Mouse (Mus musculus) mature B cell (primary cell): ENCODE measurements around the gene Tm6sf2.

Experiments
- in situ Hi-C: fragments of 300-500 bp; cut with MboI; formaldehyde crosslinking; loops from 2 replicates; pipeline ENCODE4 v1.14.3; 2019

Tm6sf2 gene

DNA sequence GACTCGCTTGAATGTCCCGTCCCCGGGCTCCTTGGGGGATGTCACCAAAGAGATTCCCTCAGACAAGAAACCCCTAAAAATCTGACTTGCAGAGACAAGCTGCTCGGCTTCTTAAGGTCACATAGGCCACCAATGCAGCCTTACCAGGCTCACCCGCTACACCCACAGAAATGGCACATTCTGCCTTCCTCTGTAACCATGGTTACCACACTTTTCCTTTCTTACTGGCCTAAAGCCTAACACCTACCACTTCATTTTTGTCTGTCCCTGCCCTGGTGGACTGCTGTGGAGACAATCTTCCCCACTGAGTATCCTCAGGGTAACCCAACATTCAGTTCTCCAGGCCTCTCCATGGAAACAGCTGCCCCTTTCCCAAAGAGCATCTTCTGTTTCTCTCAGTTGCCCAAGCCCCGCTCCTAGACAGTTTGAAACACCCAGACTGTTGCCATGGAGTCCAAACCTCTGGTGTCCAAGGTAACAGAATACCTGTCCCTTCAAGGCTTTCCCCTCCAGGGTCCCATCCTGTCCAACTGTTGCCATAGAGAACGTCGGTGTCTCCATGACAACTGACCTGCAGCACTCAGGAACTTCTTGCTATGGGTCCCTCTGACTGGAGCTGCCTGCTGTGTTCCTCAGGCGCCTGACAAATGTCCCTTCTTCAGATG is 16.7 kb downstream of the Tm6sf2 start:
- in situ Hi-C loops, result no loop called here

DNA sequence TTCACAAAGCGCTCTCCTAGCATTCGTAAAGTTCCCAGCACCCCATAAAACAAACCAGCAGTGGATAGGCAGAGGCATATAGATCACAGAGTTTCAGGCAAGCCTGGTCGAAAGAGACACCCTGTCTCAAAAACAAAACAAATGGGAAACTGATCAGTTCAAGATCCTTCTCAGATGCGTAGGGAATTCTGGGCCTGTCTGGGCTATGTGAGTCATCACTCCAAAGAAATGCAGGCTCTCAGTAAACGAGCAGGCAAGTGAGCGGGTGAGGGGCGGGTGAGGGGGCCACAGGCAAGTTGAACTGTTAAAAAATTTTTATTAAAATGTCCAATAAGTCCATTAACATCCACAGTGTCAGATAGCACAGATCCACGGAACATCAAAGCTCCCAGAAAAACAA is 20.1 kb downstream of the Tm6sf2 start:
- in situ Hi-C loops, result no loop called here

DNA sequence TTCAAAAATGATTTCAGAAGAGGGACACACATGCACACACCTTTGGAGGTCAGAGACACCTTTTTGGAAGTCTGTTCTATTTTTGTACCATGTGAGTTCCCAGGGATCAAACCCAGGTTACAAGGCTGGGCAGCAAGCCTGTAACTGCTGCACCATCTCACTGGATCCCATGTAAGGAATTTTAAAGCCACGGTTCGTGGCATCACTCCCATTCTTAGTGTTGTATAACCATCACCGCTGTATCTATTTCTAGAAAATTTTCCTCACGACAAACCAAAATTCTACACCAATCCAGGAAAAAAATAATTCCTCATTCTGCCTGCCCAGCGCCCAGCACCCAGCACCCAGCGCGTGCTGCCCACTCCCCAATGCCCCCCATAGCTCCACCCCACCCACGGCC is 26.6 kb downstream of the Tm6sf2 start:
- in situ Hi-C loops, result no loop called here

DNA sequence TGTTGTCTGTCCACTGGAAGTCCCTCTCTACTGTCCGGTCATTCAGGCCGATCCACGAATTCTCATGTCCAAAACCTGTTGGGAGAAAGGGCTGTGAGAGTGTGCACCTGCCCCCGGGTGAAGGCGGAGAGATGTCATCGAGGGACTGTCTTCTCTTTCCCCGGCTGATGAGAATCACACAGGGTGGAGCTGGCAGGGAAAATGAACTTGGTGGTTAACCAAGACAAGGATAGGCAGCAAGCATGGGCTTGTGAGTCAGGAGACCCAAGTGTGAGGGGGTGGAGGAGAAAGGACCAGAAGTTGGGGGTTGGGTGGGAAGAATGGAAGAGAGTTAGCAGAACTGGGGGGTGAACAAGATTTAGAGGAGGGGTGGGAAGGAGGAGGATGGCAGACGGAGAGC is 27.5 kb downstream of the Tm6sf2 start:
- in situ Hi-C loops, result no loop called here

DNA sequence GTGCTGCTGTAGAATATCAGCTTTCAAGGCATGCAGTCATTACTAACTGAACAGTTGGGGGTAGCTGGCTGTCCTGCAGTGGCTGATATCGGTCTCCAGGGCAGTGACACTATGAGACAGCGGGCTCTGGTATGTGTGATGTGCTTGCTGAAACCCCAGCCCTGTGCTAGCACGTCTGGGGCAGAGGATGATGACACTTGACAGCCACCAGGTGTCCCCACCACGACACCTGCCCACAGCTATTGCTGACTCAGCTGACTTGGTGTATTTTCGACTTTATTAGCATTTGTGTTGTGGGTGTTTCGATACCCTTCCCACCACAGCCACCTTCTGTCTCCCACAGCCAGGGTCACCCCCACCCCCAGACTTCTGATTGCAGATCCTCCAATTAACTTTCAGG is 31.8 kb downstream of the Tm6sf2 start:
- in situ Hi-C loops, result no loop called here

DNA sequence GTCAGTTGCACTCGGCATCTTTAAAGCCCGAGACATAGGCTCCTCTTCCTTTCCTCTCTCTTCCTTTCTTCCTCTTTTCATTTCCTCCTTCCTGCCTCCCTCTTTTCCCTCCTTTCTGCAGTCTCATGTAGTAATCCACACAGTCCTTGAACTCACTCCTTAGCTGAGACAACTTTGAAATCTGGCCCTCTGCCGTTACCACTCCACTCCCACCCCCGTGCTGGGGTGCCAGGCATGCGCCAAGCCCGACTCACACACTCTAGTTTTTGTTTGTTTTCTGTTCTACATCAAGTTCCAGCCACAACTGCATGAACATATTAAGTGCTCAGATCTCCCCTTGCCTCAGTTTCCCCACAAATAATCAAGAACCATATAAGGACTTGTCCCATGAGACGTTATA is 32.2 kb downstream of the Tm6sf2 start:
- in situ Hi-C loops, result no loop called here

DNA sequence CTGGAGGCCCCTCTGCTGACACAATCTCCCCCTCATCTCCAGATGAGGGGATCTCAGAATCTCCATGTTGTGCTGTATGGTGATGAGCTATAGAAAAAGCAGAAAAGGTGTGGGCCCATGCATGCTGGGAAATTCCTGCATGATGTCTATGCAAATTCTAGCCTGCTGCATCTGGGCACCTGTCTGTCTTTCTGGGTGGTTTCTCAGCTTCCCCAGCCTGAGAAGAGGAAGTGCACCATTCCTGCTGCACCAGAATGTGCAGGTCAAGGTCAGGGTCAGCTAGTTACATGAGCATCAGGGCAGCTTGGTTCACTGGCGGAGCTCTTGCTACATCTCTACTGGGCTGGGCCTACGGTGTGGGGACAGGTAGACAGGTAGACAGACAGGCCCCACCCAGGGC is 37.7 kb downstream of the Tm6sf2 start:
- in situ Hi-C loops, result no loop called here

DNA sequence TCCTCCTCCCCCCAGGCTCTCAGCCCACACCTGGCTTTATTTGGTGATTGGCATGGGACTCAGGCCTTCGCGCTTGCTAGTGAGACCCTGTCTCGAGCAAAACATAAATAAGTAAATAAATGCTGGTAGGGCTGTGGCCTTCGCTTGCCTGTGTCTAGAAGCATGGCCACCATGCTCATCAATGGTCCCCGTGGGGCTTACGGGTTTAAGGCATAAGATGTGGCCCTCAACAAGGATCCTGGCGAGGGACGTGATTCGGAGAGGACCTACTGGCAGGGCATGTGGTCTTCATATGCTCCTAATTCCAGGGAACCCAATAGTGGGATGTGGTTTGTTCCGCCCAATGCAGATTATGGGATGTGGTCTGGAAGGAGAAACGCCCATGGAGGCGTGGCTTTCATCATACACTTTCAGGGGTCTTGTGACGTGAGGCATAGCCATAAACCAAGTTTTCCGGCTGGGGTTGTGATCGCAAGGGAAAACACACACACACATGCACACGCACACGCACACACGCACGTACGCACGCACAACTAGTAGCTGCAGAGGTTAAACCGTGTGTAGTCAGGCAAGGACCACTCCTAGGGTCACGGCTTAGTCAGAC is 38.6 kb downstream of the Tm6sf2 start:
- in situ Hi-C loops, result no loop called here

DNA sequence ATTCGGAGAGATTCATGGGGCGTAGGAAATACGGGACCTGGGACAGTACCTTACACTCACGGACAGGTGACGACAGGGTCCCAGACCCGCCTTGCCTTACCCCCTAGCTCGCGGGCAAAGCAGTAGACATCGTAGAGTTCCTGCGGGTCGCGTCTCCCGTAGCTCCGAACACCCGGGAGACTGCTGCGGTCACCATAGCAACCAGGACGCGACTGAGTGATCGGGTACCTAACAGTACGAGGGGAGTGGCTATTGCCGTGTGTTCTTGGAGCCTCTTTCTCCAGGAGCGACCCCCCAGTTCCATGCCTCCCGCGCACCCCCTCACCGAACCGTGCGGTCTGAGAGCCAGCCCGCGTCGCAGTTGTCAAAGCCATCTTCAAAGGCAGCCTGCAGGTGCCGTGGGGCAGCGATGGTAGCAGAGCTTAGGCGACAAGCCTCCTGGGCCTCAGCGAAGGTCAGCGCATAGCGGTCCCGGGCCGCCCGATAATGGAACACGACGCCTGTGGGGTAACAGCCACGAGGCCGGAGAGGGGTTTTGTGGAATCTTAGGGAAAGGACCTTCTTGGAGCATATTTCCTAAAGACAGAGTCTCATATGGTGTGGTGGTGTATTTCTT is 39.8 kb downstream of the Tm6sf2 start:
- in situ Hi-C loops, result no loop called here

DNA sequence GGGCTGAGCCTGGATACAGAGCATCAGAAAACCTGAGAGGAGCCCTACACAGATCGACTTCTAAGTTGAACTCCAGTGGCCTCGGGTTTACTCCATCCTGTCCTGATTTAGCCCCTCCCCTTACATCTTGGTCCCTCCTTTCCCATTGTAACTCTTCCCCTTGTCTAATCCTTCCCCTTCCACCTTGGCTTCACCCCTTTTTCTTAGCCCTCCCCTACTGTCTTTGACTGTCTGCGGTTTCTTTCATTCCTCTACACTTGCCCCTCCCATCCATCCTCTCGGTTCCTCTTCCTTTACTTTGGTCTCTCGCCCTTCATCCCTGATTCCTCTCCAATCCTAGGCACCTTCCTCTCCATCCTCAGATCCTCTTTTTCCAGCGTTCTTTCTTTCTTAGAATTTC is 41.8 kb downstream of the Tm6sf2 start:
- in situ Hi-C loops, result no loop called here

DNA sequence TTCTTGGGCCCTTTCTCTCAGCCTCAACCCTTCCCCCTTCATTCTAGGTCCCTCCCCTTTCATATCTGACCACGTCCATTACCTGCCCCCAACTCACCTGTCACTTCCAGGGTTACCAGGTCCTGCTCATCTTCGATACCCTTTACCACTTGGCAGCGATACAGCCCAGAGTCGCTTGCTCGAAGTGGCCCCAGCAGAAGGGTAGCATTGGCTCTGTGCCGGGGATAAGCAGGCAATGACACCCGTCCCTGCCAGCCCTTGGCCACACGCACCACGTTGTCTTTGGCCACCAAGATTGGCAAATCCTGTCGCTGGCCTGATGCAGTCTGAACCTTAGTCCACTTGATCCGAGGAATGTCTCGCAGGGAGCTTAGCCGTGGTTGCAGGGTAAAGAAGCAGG is 42.2 kb downstream of the Tm6sf2 start:
- in situ Hi-C loops, result no loop called here

DNA sequence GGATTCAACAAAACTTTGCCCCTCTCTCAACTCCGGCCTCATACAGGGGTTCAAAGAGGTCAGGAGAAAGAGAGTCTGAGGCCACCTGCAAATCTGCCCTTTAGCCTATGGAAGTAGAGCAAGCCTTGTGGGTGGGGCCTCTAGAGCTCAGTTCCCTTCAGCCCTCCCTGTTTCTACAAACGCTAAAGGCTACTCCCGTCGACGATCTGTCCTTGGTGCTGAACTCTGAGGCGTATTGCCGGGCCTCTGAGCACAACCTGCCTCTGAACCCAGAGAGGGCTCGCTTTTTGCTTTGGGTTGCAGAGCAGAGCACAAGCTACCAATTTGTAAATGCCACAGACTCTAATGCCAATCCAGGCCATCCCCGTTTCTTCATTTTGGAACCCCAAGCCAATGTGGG is 44.9 kb downstream of the Tm6sf2 start:
- in situ Hi-C loops, result no loop called here

DNA sequence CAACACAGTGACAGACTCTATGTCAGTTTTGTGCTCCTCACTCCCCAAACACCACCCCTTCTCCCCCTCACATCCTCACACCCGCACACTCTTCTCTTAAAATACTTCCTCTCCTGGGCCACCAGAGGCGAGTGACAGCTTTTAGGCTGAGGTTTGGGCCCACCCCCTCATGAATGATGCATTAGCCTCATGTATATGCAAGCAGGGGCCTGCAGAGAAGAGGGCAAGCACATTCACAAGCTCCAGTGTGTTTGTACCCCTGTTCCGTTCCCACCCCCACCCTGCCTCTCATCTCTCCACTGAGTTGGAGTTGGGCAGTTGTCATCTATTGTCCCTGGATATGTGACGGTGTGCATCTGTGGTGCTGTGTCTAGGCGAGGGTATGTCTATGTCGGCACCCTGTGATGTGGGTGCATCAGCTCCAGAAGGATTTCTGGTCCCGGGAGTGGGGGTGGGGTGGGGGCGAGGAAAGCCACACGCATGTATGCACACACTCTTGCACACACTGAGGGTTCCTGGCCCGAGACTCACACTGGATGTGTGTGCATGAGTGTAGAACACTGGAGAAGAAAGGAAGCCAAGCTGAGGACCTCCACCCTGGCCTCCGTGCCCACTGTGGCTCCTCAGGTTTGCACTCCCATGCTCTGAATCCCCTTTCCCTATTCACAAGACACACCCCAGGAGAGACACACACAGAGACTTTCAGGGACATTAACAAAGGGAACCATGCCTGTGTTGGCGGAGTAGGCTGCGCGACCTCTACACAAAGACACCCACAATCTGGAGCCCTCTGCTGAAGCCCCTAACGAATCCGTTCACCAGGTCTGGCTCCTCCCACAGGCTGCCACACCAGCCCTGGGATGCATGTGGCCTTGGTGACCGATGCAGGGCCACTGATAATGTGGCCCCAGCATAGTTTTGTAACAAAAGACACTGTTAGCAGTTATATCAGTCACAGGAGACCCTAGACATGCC is 46.3 kb downstream of the Tm6sf2 start:
- in situ Hi-C loops, result no loop called here

DNA sequence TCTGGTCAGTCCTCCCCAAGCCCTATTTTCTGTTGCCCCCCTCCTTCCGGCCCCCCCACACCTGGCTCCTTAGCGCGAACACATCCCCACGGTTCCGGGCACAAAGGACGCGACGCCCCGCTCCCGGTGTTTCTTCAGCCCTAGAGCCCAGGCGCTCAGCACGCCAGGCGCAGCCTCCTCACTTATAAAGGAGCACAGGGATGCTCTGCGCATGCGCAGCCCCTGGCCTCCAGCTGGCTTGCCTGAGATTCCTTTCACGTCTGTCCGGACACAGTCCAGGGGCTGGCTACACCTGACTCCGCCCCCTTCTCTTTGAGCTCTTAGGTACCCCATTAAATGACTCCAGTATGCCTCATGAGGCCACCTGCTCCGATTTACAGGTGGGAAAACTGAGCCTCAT is 47.9 kb downstream of the Tm6sf2 start, which contains the start of gene Ncan:
TSS of gene Ncan (minus strand) at position 207 of the 400 bp plus-strand sequence.
- in situ Hi-C loops, result no loop called here

DNA sequence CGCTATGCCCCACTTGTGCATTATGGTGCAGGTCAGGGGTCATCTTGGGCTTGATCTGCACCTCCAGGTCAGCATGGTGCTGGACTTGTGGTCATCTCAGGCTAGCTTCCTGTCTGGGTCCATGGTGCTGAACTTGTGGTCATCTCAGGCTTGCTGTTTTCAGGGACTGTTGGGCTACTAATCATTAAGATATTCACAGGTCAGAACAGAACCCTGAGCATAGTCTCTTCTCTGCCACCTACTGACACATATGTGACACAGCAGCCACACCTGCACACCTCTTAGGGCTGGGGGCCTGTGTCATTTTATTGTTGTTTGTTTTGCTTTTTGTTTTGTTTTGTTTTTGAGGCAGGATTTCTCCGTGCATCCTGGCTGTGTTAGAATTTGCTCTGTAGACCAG is 50.1 kb downstream of the Tm6sf2 start:
- in situ Hi-C loops, result no loop called here

DNA sequence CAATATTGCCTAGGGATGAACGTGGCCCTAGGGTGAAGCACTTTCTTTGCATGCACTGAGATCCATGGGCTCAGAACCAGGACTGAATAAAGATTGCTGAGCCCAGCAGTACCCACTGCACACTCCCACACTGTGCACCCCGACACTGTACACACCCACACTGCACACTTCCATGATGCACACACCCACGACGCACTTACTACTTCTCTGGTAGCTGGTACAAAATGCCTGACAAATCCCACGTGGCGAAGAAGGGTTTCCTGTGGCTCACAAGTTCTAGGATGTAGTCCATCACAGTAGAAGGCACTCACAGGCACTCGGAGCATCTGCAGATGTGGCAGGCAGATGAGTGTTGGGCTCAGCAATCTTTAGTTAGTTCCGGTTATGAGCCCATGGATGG is 52.3 kb downstream of the Tm6sf2 start:
- in situ Hi-C loops, result no loop called here

DNA sequence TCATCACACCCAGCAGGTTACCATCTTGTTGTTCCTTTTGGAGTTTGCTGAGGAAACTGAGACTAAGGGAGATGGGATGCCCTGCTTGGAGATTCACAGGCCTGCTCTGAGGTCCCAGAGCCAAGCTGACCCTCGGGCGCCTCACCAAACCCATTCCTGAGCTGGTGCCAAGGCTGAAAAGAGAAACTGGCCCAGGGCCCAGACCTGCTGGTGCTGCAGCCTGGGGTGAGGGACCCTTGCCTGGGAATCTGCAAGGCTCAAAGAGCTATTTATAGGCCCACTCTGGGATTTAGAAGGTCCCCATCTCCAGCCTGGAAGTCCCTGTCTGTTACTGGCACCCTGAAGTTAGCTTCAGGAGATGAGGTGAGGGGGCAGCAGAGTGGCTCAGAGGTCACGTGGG is 55.7 kb downstream of the Tm6sf2 start:
- in situ Hi-C loops, result no loop called here

DNA sequence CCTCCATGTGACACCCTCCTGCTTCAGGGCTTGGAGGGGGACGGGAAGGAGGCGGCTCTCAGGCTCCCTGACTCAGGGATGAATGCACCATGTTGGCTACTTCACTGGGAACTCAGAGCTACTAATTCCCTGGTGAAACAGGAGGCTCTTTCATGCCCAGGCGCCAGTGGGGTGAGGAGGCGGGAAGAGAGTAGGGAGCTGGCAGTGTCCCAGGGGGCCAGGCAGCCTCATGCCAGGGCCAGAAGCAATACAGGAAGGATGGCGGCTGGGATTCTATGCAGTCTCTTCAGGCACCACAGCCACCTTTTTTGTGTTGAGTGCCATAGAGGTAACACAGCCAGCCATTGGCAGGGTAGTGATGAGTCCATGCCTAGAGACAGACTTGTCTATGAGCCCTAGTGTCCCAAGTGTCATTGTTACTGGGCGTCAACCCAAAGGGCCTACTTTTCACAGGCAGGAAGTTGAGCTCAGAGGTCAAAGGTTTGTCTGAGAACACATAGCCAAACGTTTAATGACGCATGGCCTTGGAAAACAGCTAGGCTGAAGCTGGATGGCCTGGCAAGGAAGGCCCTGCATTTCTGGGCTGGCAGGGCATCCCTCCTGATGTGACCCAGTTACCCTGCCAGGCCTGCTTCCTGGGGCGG is 56.7 kb downstream of the Tm6sf2 start:
- in situ Hi-C loops, result no loop called here
